Mouse (Mus musculus): ENCODE results near the gene Notch2. TPM values are rescaled to one million over a fixed set of nuclear protein-coding genes. Genes with fewer than 3 reads are reported as not detected.

Gene Notch2
- polyA plus RNA-seq, 1 experiment = 5.2 TPM

DNA sequence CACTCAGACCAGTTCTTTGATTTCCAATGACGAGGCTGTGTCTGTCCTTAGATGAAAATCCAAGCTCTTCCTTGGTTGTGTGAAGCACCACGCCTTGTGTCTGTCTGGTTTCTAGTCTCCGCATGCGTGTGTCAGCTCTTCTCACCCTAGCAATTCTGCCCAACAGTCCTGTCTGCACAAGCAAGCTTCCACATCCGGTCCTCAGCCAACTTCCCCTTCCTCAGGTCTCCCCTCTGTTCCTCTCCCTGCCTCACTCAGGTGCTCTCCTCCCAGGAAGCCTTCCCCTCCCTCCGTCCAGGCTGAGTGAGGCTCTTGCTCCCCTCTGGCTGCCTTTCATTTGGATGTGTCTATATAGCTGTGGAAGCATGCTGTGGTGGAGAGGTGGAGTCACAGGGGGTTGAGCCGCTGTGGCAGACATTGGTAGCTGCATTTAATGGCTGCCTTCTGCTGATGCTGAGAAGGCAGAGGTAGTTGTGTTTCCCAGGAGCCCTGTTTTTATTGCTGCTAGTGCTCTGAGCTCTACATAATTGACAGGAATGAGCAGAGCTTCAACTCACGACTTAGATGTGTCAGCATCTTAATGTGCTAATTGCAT is 70.8 kb downstream of the Notch2 start:
- H3K36me3 ChIP-seq (ENCODE audit: control insufficient read depth, insufficient read depth, low read length) = no peaks in the 10 kb centered on the region
- H3K27ac ChIP-seq (ENCODE audit: control insufficient read depth, insufficient read depth, low read depth, low read length) = no peak overlapping the region
- H3K4me1 ChIP-seq (ENCODE audit: control insufficient read depth, insufficient read depth, low read length) = no peaks in the 10 kb centered on the region

DNA sequence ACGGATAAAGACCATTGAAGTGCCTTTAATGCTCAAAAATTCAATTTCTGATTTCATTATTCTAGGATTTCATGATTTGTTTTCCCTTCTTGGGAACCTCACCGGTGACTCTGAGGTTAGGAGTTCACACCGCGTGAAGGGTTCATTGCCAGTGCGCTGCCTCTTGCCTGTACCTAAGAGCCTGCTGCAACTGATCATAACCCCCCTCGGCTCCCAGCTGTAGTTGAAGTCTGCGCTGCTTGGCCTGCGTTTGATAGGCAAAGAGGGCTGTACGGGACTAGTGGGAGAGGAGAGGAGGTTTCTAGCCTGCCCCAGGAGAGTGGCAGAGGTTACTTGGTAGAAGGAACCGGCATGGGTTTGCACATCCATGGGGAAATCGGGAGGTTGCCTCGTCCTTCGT is 71.5 kb downstream of the Notch2 start:
- Histone ChIP-seq H3K4me3 (ENCODE audit: control insufficient read depth, low read depth, low read length) (no peak overlapping the region), H3K27me3 (ENCODE audit: control insufficient read depth, insufficient read depth, low read length) (no peaks in the 10 kb centered on the region), H3K36me3 (ENCODE audit: control insufficient read depth, insufficient read depth, low read length) (no peaks in the 10 kb centered on the region), H3K4me1 (ENCODE audit: control insufficient read depth, insufficient read depth, low read length) (peaks cover 3% of the 10 kb centered on the region), H3K27ac (ENCODE audit: control insufficient read depth, insufficient read depth, low read depth, low read length) (no peak overlapping the region)
- TF ChIP-seq CTCF (IDR thresholded peaks at IDR 0.05; ENCODE audit: control insufficient read depth, insufficient read depth, insufficient replicate concordance, low read depth, low read length) = no peak
- no peak for TF ChIP-seq POLR2A (IDR thresholded peaks at IDR 0.05; ENCODE audit: control insufficient read depth, low read depth, low read length)

More for the DNA sequence above, 70.8 kb downstream of the Notch2 start:
- Histone ChIP-seq H3K27me3 (ENCODE audit: control insufficient read depth, insufficient read depth, low read length) (no peaks in the 10 kb centered on the region), H3K4me3 (ENCODE audit: control insufficient read depth, low read depth, low read length) (no peak overlapping the region)
- TF ChIP-seq POLR2A (IDR thresholded peaks at IDR 0.05; ENCODE audit: control insufficient read depth, low read depth, low read length) = no peak
- no peak for TF ChIP-seq CTCF (IDR thresholded peaks at IDR 0.05; ENCODE audit: control insufficient read depth, insufficient read depth, insufficient replicate concordance, low read depth, low read length)

DNA sequence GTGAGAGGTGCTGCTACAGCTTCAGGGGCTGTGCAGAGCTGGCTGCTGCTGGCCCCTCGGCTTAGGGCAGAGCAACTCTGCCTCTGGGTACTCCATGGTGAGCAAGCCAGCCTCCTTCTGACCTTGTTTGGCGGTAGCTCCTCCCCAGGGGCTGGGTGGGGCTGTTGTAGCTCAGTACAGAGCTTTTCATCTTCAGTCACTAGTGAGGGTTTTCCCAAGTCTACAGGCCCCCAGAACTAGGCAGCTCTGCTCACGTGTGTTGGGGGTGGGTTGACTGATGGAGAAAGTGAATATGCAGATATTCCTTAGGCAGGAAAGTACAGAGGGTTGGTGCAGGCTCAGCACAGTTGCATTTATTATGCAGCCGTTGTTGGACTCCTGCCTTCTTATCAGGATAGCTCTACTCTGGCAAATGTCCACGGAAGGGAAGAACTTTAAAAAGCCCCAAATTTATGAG is 72.5 kb downstream of the Notch2 start:
- Histone ChIP-seq H3K27me3 (ENCODE audit: control insufficient read depth, insufficient read depth, low read length) (no peaks in the 10 kb centered on the region), H3K4me3 (ENCODE audit: control insufficient read depth, low read depth, low read length) (no peak overlapping the region), H3K4me1 (ENCODE audit: control insufficient read depth, insufficient read depth, low read length) (peaks cover 5% of the 10 kb centered on the region), H3K27ac (ENCODE audit: control insufficient read depth, insufficient read depth, low read depth, low read length) (no peak overlapping the region), H3K36me3 (ENCODE audit: control insufficient read depth, insufficient read depth, low read length) (no peaks in the 10 kb centered on the region)
- no peak for TF ChIP-seq POLR2A (IDR thresholded peaks at IDR 0.05; ENCODE audit: control insufficient read depth, low read depth, low read length)
- TF ChIP-seq CTCF (IDR thresholded peaks at IDR 0.05; ENCODE audit: control insufficient read depth, insufficient read depth, insufficient replicate concordance, low read depth, low read length) = no peak

DNA sequence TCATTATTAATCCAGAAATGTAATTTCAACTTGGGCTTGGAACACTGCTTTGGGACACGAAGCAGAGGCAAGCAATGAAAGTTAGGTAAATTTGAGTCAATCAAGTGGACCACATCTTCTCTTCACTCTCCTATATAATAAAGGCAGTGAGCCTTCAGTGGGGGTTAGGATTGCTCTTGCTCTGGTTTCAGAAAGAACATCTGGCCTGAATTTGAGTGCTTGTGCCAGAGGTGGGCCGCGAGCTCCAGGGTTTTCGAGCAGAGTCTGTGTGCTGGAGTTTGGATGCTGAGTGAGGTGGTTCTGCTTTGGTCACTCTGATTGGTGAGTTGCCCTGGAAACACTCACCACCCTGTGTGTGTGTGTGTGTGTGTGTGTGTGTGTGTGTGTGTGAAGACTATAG is 73.1 kb downstream of the Notch2 start:
- no peaks in the 10 kb centered on the region for H3K36me3 ChIP-seq (ENCODE audit: control insufficient read depth, insufficient read depth, low read length)
- H3K27ac ChIP-seq (ENCODE audit: control insufficient read depth, insufficient read depth, low read depth, low read length) = no peak overlapping the region
- TF ChIP-seq CTCF (IDR thresholded peaks at IDR 0.05; ENCODE audit: control insufficient read depth, insufficient read depth, insufficient replicate concordance, low read depth, low read length) = no peak
- TF ChIP-seq POLR2A (IDR thresholded peaks at IDR 0.05; ENCODE audit: control insufficient read depth, low read depth, low read length) = no peak

DNA sequence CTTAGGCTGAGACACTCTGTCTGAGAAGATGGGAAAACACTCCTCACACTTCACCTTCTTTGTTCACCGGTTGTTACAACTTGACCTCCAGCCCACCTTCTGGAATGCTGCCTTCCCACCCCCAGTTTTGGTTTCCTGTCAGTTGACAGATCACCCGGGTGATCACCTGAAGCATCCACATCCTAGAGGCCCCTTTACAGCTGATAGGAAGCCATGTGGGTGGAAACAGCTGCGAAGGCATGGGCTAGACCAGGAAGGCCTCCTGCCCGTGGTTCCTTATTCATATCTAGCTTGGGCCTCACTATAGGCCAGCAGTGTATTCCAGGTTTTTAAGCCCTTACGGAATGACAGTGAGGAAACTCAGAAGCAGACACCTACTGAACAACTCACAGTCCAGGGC is 73.5 kb downstream of the Notch2 start:
- no peaks in the 10 kb centered on the region for H3K36me3 ChIP-seq (ENCODE audit: control insufficient read depth, insufficient read depth, low read length)
- TF ChIP-seq POLR2A (IDR thresholded peaks at IDR 0.05; ENCODE audit: control insufficient read depth, low read depth, low read length) (no peak), CTCF (IDR thresholded peaks at IDR 0.05; ENCODE audit: control insufficient read depth, insufficient read depth, insufficient replicate concordance, low read depth, low read length) (no peak)
- H3K4me1 ChIP-seq (ENCODE audit: control insufficient read depth, insufficient read depth, low read length) = peaks cover 5% of the 10 kb centered on the region
- no peaks in the 10 kb centered on the region for H3K27me3 ChIP-seq (ENCODE audit: control insufficient read depth, insufficient read depth, low read length)
- no peak overlapping the region for H3K27ac ChIP-seq (ENCODE audit: control insufficient read depth, insufficient read depth, low read depth, low read length)
- H3K4me3 ChIP-seq (ENCODE audit: control insufficient read depth, low read depth, low read length) = no peak overlapping the region

More for the DNA sequence above, 73.1 kb downstream of the Notch2 start:
- no peak overlapping the region for H3K4me3 ChIP-seq (ENCODE audit: control insufficient read depth, low read depth, low read length)
- H3K4me1 ChIP-seq (ENCODE audit: control insufficient read depth, insufficient read depth, low read length) = peaks cover 5% of the 10 kb centered on the region
- H3K27me3 ChIP-seq (ENCODE audit: control insufficient read depth, insufficient read depth, low read length) = no peaks in the 10 kb centered on the region

DNA sequence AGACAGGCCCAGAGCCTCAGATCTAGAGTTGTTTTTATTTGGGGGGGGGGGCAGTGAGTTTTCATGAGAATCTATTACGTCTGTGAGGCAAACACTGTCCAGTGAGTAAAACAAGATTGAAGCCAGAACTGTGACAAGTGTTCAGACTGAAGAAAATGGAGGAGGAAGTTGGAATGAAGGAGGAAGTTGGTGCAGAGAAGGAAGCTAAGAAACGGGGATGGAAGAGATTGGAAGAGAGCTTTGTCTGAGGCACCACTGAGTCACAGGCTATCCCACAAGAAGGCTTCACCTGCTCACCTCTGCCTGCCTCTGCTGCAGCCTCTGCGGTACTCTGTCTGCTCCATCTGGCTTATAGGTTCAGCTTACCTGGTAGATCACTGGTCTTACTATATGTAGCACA is 74.2 kb downstream of the Notch2 start:
- no peaks in the 10 kb centered on the region for H3K27me3 ChIP-seq (ENCODE audit: control insufficient read depth, insufficient read depth, low read length)
- no peak for TF ChIP-seq CTCF (IDR thresholded peaks at IDR 0.05; ENCODE audit: control insufficient read depth, insufficient read depth, insufficient replicate concordance, low read depth, low read length)
- TF ChIP-seq POLR2A (IDR thresholded peaks at IDR 0.05; ENCODE audit: control insufficient read depth, low read depth, low read length) = no peak
- peaks cover 5% of the 10 kb centered on the region for H3K4me1 ChIP-seq (ENCODE audit: control insufficient read depth, insufficient read depth, low read length)
- H3K36me3 ChIP-seq (ENCODE audit: control insufficient read depth, insufficient read depth, low read length) = no peaks in the 10 kb centered on the region
- H3K4me3 ChIP-seq (ENCODE audit: control insufficient read depth, low read depth, low read length) = no peak overlapping the region
- H3K27ac ChIP-seq (ENCODE audit: control insufficient read depth, insufficient read depth, low read depth, low read length) = no peak overlapping the region

DNA sequence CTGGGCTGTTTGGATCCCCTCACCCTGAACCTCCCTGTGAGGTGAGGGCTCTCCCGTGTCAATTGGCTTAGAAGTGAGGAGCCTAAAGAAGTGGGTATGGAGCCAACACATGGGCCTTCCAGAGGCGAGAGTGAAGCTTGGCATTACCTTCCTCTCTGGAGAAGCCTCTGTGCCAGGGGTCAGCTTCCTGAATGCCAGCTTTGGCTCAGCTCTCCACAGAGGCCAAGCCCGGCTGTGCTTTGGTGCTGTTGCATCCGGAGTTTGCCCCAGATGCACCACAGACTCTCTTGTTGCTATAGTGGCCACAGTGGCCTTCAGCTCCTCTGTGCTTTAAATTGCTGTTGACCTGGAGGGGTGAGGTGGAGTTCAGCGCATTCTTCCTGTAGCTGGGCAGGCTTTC is 76.4 kb downstream of the Notch2 start:
- Histone ChIP-seq H3K4me3 (ENCODE audit: control insufficient read depth, low read depth, low read length) (no peak overlapping the region), H3K36me3 (ENCODE audit: control insufficient read depth, insufficient read depth, low read length) (no peaks in the 10 kb centered on the region), H3K27ac (ENCODE audit: control insufficient read depth, insufficient read depth, low read depth, low read length) (no peak overlapping the region; the same call in 1 of the 2 replicates), H3K4me1 (ENCODE audit: control insufficient read depth, insufficient read depth, low read length) (peaks cover 5% of the 10 kb centered on the region), H3K27me3 (ENCODE audit: control insufficient read depth, insufficient read depth, low read length) (no peaks in the 10 kb centered on the region)
- TF ChIP-seq POLR2A (IDR thresholded peaks at IDR 0.05; ENCODE audit: control insufficient read depth, low read depth, low read length) (no peak), CTCF (IDR thresholded peaks at IDR 0.05; ENCODE audit: control insufficient read depth, insufficient read depth, insufficient replicate concordance, low read depth, low read length) (no peak)

Measured in testis, adult 2 months (tissue).